Mouse (Mus musculus) cerebellum, postnatal 14 days (tissue): ENCODE measurements around the gene Frmd8.
A peak's percentile ranks its signal among the peaks of the same experiment; 100 is the strongest.

Experiments used
- DNase-seq, 2 experiments: peaks; one replicate each; pipeline ENCODE4 v3.0.0; 2021; ENCODE audit warnings: mixed read lengths in 2 of 2

Gene Frmd8

DNA sequence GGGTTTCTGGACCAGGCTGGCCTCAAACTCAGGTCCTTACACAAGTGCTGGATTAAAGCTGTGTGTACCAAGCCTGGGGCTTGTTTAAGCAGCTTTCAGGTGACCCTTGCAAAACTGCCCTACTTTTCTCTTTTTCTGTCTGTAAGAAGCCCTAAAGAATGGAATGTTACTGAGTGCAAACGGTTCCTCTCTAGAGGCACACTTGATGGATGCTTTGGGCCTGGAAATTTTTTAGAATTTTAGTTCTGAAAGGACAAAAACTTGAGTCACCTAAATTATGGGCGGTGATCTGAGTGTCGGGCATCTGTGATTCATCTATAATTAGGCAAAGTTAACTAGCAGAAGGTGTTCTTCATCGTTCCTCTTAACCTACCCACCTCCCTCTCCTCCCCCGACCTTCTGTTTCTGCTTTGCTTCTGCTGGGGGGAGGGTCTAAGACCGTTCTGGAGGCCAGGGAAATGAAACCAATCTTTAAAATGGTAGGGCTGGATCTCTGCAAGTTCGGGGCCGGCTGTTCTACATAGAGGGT is 70.6 kb downstream of the Frmd8 start:
- peak in 1 of 2 experiments; percentile 38 for DNase-seq

DNA sequence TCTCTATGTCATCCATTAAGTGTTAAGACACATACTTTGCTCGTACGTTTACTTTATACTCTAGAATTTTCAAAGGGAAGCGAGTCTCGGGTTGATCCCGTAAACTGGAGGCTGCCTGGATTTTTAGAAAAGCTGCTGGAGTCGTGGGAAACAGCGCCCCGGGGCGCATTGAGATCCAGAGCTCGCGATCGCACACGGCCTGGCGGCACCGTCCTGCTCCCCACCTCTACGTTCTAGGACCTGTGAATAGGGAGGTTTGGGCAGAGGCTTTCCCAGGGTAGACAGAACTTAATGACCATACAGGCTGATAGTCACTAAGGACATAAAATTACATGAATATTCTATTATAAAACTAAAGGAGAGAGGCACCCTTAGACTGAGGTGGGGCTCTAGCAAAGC is 71.2 kb downstream of the Frmd8 start:
- no peak for DNase-seq

DNA sequence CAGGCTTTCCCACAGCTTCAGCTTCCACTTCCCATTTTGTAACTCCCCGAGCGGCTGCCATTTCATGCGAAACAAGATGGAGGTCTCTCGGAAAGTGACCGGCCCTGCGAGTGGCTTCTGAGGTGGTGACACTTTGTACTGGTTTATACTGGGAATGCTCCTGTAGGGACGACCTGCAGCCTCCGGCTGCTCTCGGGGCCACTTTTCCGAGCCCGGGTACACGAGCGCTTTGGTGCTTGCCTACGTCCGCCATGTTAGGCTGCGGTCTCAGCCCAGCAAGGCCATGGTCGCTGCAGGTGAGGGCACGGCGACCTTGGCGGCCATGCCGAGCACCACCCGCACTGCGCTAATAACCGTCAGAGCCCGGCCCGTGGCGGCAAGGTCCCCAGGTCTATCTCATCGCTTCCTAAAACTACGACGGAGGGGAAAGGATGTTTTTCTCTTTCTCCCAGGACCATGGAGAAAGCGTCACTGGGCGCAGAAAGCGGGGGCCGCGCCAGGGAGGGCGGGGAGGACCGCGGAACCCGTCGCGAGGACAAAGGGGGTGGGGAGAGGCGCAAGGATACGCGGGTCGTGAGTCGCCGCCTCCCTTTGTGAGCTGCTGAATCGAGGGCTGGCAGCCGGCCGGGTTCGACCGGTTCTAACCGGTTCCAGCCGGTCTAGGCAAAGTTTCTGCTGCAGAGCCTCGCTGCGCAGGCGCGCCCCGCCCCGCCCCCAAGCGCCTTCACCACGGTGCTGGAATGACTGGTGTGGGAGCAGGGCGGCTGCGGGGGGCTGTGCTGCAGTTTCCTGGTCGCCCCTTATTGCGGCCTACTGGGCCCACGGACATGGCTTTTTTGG is 71.8 kb downstream of the Frmd8 start:
- DNase-seq, result peak; percentile 100

DNA sequence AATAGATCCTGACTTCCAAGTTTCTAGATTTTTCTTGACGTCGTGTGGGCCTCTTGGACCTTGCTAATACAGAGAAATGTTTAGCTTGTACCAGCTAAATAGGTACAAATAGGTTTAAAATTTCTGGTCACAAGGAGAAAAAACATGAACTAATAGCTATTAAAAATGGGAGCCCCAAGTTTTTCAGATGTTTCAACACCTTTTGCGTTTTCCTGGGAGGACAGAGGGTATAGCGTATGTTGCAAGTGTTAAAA is 72.4 kb downstream of the Frmd8 start:
- no peak for DNase-seq

DNA sequence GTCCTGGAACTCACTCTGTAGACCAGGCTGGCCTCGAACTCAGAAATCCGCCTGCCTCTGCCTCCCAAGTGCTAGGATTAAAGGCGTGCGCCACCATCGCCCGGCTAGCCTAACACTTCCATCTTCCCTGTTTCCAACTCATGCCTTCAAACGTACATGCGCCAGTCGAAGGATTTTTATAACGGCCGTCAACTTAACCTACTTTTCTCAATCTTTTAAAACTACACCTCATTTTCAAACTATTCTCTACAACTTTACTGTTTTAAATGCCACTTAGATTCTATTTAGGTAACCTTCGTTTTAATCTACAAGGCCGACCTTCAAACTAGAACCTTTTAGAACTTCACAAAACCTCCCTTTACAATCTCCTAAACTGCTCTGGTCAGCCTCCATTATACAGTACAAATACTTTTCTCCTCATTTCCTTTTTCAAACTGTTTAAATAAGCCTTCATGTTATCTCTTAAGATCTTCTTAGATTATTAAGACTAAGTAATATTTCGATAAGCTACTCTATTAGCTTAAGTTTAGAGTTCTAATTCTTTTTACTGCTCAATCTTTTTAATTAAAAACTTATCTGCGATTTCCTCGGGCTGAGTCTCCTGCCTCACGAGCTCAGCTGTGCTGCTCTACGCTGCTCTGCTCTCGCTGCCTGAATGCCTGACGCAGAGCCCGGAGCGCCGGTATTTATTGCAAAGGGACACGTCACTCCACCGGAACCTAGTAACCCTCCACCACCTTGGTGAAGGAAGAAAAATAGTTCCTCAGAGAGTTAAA is 72.9 kb downstream of the Frmd8 start:
- peak; percentile 98 to 99 for DNase-seq

DNA sequence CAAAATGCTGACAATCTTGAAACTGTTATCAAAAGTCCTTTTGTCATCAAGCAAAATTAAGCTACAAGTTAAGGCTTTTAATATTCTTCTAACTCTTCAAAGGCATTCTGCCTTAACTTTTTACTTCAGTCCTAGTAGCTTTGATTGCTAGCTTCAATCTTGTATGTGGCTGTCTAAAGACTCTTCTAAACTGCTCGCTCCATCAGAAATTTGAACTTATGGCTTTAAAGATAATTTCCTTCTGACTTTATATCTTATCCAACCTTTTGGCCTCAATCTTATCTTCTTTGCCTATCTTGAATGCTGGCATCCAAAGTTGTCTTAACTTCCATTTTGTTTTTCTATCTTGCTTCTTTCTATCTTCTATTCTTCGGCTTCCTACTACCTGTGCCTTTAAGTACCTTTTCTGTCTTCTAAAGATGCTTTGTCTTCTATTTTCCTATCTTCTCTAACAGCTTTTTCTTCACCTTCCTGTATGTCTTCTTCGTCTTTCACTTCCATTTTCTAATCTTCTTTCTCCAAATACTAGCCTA is 73.6 kb downstream of the Frmd8 start:
- no peak for DNase-seq

DNA sequence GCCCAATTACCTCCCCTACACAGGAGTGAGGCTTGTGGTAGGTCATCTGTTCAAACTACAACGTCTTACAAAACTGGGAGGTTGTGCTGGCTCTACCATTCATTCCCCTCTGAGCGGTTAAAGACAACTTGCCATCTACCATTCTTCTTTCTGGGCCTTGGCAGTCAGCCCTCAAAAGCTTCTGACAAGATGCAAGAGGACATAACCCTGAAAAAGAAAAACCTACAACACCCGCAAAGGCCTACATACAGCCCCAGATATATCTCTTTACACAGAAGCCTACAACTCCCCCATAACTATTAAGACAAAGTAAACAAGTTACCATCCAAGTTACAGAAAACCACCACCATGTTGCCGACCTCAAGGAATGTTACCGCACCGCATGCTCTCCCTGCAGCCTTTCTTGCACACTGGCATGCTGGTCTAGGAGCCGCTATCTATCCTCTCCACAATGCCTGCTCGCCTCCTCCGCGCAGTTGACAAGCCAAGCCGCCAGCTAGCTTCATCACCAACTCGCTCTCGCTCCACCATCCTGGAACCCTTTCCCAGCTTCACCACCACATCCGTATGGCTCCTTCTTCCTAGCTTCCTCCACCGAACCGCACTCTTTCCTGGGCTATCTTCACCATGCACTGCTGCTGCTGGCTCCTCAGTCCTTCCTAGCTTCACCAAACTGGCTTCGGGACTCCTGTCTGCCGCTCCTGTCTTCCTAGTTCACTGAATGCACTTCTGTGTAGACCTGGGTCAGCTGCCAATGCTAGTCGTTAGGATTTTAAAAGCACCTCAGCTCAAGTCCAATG is 74.2 kb downstream of the Frmd8 start:
- peak in 1 of 2 experiments; percentile 66 for DNase-seq

DNA sequence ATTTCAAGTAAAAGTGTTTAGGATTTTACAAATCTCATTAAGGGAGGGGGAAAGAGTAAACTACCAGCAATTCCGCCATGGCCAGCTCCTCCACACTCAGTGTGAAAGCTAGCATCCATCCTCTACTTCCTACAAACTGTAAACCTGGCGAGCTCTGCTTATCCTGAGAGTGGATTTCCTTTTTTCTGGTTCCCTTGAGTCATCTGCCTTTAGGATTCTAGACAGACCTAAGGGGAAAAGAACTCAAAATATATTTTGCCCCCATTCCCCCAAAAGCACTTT is 74.8 kb downstream of the Frmd8 start:
- no peak for DNase-seq
